Mouse (Mus musculus): ENCODE results near the gene Cd1d1. TPM values are rescaled to one million over a fixed set of nuclear protein-coding genes. Genes with fewer than 3 reads are reported as not detected.

Cd1d1 gene
- total and polyA plus RNA-seq, 3 experiments = 2.3 to 12.5 (median 3.7) TPM

GRCm38 (mm10) chr3:86983382-86983781 is 15.9 kb downstream of the Cd1d1 start:
- intact Hi-C loops (cut with DNase I) = no loop called here
- no peaks in the 10 kb centered on the region for H3K36me3 ChIP-seq (ENCODE audit: control insufficient read depth, insufficient read depth, low read length)
- H3K9ac ChIP-seq (ENCODE audit: low read depth, low read length) = no peak overlapping the region
- TF ChIP-seq EP300 (IDR thresholded peaks at IDR 0.05; ENCODE audit: insufficient read depth, low read depth, low read length) (no peak), CTCF (IDR thresholded peaks at IDR 0.05) (no peak), POLR2A (IDR thresholded peaks at IDR 0.05; ENCODE audit: insufficient read depth, low read depth, low read length) (no peak)
- no peaks in the 10 kb centered on the region for H3K79me2 ChIP-seq (replicated peaks; ENCODE audit: control insufficient read depth, insufficient read depth, low read length)
- H3K4me1 ChIP-seq (ENCODE audit: control insufficient read depth, insufficient read depth, low read length) = no peaks in the 10 kb centered on the region
- H3K27ac ChIP-seq = no peak overlapping the region
- H3K4me3 ChIP-seq = no peak overlapping the region
- 69% methylated on average over 6 of the region's 6 CpGs for WGBS
- H3K27me3 ChIP-seq (ENCODE audit: control insufficient read depth, insufficient read depth, low read length) = no peaks in the 10 kb centered on the region
- no peak for DNase-seq

GRCm38 (mm10) chr3:86976546-86976945 is 22.7 kb downstream of the Cd1d1 start:
- Histone ChIP-seq H3K4me3 (no peak overlapping the region), H3K27ac (no peak overlapping the region), H3K79me2 (replicated peaks; ENCODE audit: control insufficient read depth, insufficient read depth, low read length) (no peaks in the 10 kb centered on the region), H3K36me3 (ENCODE audit: control insufficient read depth, insufficient read depth, low read length) (no peaks in the 10 kb centered on the region), H3K9ac (ENCODE audit: low read depth, low read length) (no peak overlapping the region), H3K4me1 (ENCODE audit: control insufficient read depth, insufficient read depth, low read length) (no peaks in the 10 kb centered on the region), H3K27me3 (ENCODE audit: control insufficient read depth, insufficient read depth, low read length) (no peaks in the 10 kb centered on the region)
- 7% methylated on average over 8 of the region's 8 CpGs for WGBS
- no peak for TF ChIP-seq EP300 (IDR thresholded peaks at IDR 0.05; ENCODE audit: insufficient read depth, low read depth, low read length)
- TF ChIP-seq CTCF (IDR thresholded peaks at IDR 0.05) = peak; percentile 90
- TF ChIP-seq POLR2A (IDR thresholded peaks at IDR 0.05; ENCODE audit: insufficient read depth, low read depth, low read length) = no peak
- intact Hi-C loops (cut with DNase I) = loop anchor here (2.0 to 10.0 kb wide), 4 partner anchors 139 to 708 kb away; no protein-coding TSS in a partner anchor
- peak in 1 of 2 experiments; percentile 15 for DNase-seq

- no peak overlapping the region for H3K4me3 ChIP-seq
- no peaks in the 10 kb centered on the region for H3K79me2 ChIP-seq (replicated peaks; ENCODE audit: control insufficient read depth, insufficient read depth, low read length)
- H3K27ac ChIP-seq = no peak overlapping the region
- H3K27me3 ChIP-seq (ENCODE audit: control insufficient read depth, insufficient read depth, low read length) = no peaks in the 10 kb centered on the region
- WGBS = 63% methylated on average over 2 of the region's 2 CpGs
- H3K9ac ChIP-seq (ENCODE audit: low read depth, low read length) = no peak overlapping the region
- H3K36me3 ChIP-seq (ENCODE audit: control insufficient read depth, insufficient read depth, low read length) = no peaks in the 10 kb centered on the region
- H3K4me1 ChIP-seq (ENCODE audit: control insufficient read depth, insufficient read depth, low read length) = no peaks in the 10 kb centered on the region
- DNase-seq = no peak
- intact Hi-C loops (cut with DNase I) = loop anchor here (5.0 to 10.0 kb wide), 2 partner anchors 138 to 650 kb away; no protein-coding TSS in a partner anchor
- TF ChIP-seq EP300 (IDR thresholded peaks at IDR 0.05; ENCODE audit: insufficient read depth, low read depth, low read length) (no peak), POLR2A (IDR thresholded peaks at IDR 0.05; ENCODE audit: insufficient read depth, low read depth, low read length) (no peak), CTCF (IDR thresholded peaks at IDR 0.05) (no peak)
These were observed 24.1 kb downstream of the Cd1d1 start for GRCm38 (mm10) chr3:86975150-86975549.

- Histone ChIP-seq H3K4me3 (no peak overlapping the region), H3K4me1 (ENCODE audit: control insufficient read depth, insufficient read depth, low read length) (peaks cover 2% of the 10 kb centered on the region), H3K9ac (ENCODE audit: low read depth, low read length) (no peak overlapping the region), H3K27me3 (ENCODE audit: control insufficient read depth, insufficient read depth, low read length) (no peaks in the 10 kb centered on the region), H3K79me2 (replicated peaks; ENCODE audit: control insufficient read depth, insufficient read depth, low read length) (no peaks in the 10 kb centered on the region), H3K27ac (no peak overlapping the region), H3K36me3 (ENCODE audit: control insufficient read depth, insufficient read depth, low read length) (no peaks in the 10 kb centered on the region)
- no peak for DNase-seq
- intact Hi-C loops (cut with DNase I) = no loop called here
- TF ChIP-seq EP300 (IDR thresholded peaks at IDR 0.05; ENCODE audit: insufficient read depth, low read depth, low read length) = no peak
- TF ChIP-seq POLR2A (IDR thresholded peaks at IDR 0.05; ENCODE audit: insufficient read depth, low read depth, low read length) = no peak
- no peak for TF ChIP-seq CTCF (IDR thresholded peaks at IDR 0.05)
- WGBS = 87% methylated on average over 17 of the region's 17 CpGs
These were observed 36.4 kb downstream of the Cd1d1 start for GRCm38 (mm10) chr3:86962665-86963435.

GRCm38 (mm10) chr3:86961395-86961669 is 37.9 kb downstream of the Cd1d1 start:
- Histone ChIP-seq H3K27ac (no peak overlapping the region), H3K4me3 (no peak overlapping the region), H3K27me3 (ENCODE audit: control insufficient read depth, insufficient read depth, low read length) (no peaks in the 10 kb centered on the region), H3K36me3 (ENCODE audit: control insufficient read depth, insufficient read depth, low read length) (no peaks in the 10 kb centered on the region), H3K79me2 (replicated peaks; ENCODE audit: control insufficient read depth, insufficient read depth, low read length) (no peaks in the 10 kb centered on the region), H3K4me1 (ENCODE audit: control insufficient read depth, insufficient read depth, low read length) (peaks cover 2% of the 10 kb centered on the region), H3K9ac (ENCODE audit: low read depth, low read length) (no peak overlapping the region)
- 86% methylated on average over 2 of the region's 2 CpGs for WGBS
- TF ChIP-seq CTCF (IDR thresholded peaks at IDR 0.05) (no peak), EP300 (IDR thresholded peaks at IDR 0.05; ENCODE audit: insufficient read depth, low read depth, low read length) (no peak), POLR2A (IDR thresholded peaks at IDR 0.05; ENCODE audit: insufficient read depth, low read depth, low read length) (no peak)
- no peak for DNase-seq
- intact Hi-C loops (cut with DNase I) = no loop called here

GRCm38 (mm10) chr3:86960656-86961394 is 38.4 kb downstream of the Cd1d1 start:
- no peaks in the 10 kb centered on the region for H3K36me3 ChIP-seq (ENCODE audit: control insufficient read depth, insufficient read depth, low read length)
- TF ChIP-seq CTCF (IDR thresholded peaks at IDR 0.05) (no peak), POLR2A (IDR thresholded peaks at IDR 0.05; ENCODE audit: insufficient read depth, low read depth, low read length) (no peak), EP300 (IDR thresholded peaks at IDR 0.05; ENCODE audit: insufficient read depth, low read depth, low read length) (no peak)
- peaks cover 2% of the 10 kb centered on the region for H3K4me1 ChIP-seq (ENCODE audit: control insufficient read depth, insufficient read depth, low read length)
- no peak overlapping the region for H3K4me3 ChIP-seq
- no peak overlapping the region for H3K9ac ChIP-seq (ENCODE audit: low read depth, low read length)
- no peak for DNase-seq
- no peaks in the 10 kb centered on the region for H3K79me2 ChIP-seq (replicated peaks; ENCODE audit: control insufficient read depth, insufficient read depth, low read length)
- no peaks in the 10 kb centered on the region for H3K27me3 ChIP-seq (ENCODE audit: control insufficient read depth, insufficient read depth, low read length)
- H3K27ac ChIP-seq = no peak overlapping the region
- 78% methylated on average over 17 of the region's 17 CpGs for WGBS
- intact Hi-C loops (cut with DNase I) = no loop called here
